Comparison of ENCODE assay signal across 9 mouse cellular contexts in genomic region chr2:33689880-33690462, GRCm38 (mm10). TPM values are rescaled to one million over a fixed set of nuclear protein-coding genes. Genes with fewer than 3 reads are reported as not detected.
A peak's percentile ranks its signal among the peaks of the same experiment; 100 is the strongest.
DNase-seq lines count a peak whose midpoint lies in the region; ATAC-seq and TF ChIP-seq lines count a peak whose summit lies in the region.
"Had no signal": no experiment of that assay in that cellular context is flagged by ENCODE, and none has a peak within 500 bp of the region (broad histone marks: within the 10 kb centered on the region; RNA-seq: fewer than 3 reads in every experiment).

No protein-coding gene starts in this region.

- H3K4me2 ChIP-seq in neural tube, embryonic 11.5 days (ENCODE audit: low read depth): no peak overlapping the region

- no peaks in the 10 kb centered on the region; the same call in 1 of the 2 replicates for H3K9me3 ChIP-seq in neural tube, embryonic 11.5 days (ENCODE audit: control insufficient read depth, low read length)

- no peak overlapping the region for H3K27ac ChIP-seq in cerebellum, adult 2 months (ENCODE audit: insufficient read depth, low read length)
- H3K27ac ChIP-seq in neural tube, embryonic 11.5 days (ENCODE audit: low read depth, low read length): no peak overlapping the region

- no peak for DNase-seq in cerebellum, adult 2 months
- DNase-seq in cerebellum, adult 8-10 months: no peak
- DNase-seq in lung, adult 2 months: no peak
- DNase-seq in lung, postnatal 25 days (ENCODE audit: low spot score): no peak
- peak; percentile 82 to 83 for DNase-seq in kidney, postnatal 4 days
- peak; percentile 70 for DNase-seq in neural tube, embryonic 11.5 days (ENCODE audit: low spot score)

- H3K4me3 ChIP-seq in cerebellum, adult 2 months (replicated peaks; ENCODE audit: insufficient read depth, low read depth, low read length): no peak overlapping the region
- H3K4me3 ChIP-seq in lung, adult 2 months (replicated peaks; ENCODE audit: extremely low read depth, low read depth, low read length): no peak overlapping the region
- no peak overlapping the region for H3K4me3 ChIP-seq in neural tube, embryonic 11.5 days (ENCODE audit: low read depth, low read length)

- ATAC-seq in common myeloid progenitor, adult 5-6 weeks (replicated peaks; ENCODE audit: low read depth, poor library complexity, severe bottlenecking): peak; percentile 54; the same call in 1 of the 2 replicates
- no peak for ATAC-seq in neural tube, embryonic 11.5 days (ENCODE audit: insufficient read depth, low FRiP score, low TSS enrichment)
- ATAC-seq in erythroid progenitor cell, adult 5-6 weeks (replicated peaks; ENCODE audit: low FRiP score, poor library complexity, severe bottlenecking): no peak

- no peak for TF ChIP-seq POLR2A in cerebellum, adult 2 months (IDR thresholded peaks at IDR 0.05; ENCODE audit: borderline replicate concordance, insufficient read depth, low read length)
- TF ChIP-seq POLR2A in lung, adult 2 months (IDR thresholded peaks at IDR 0.05; ENCODE audit: borderline replicate concordance, extremely low read depth, low read depth, low read length): no peak

- 34% methylated on average over 9 of the region's 9 CpGs for WGBS in cerebellum, adult 2 months
- 26% methylated on average over 9 of the region's 9 CpGs for WGBS in lung, adult 2 months
- WGBS in neural tube, embryonic 11.5 days: 34% methylated on average over 9 of the region's 9 CpGs

- no peaks in the 10 kb centered on the region for H3K36me3 ChIP-seq in neural tube, embryonic 11.5 days (ENCODE audit: control insufficient read depth, insufficient read depth, low read length)

- peak; percentile 57; the same call in 1 of the 2 replicates for TF ChIP-seq CTCF in cerebellum, adult 2 months (IDR thresholded peaks at IDR 0.05; ENCODE audit: borderline replicate concordance, insufficient read depth, low read depth, low read length)
- TF ChIP-seq CTCF in lung, adult 2 months (IDR thresholded peaks at IDR 0.05; ENCODE audit: insufficient read depth, low read length): peak; percentile 39; the same call in 1 of the 2 replicates

- no peaks in the 10 kb centered on the region; the same call in 1 of the 2 replicates for H3K27me3 ChIP-seq in cerebellum, adult 2 months (ENCODE audit: control insufficient read depth, insufficient read depth, low read length)
- no peaks in the 10 kb centered on the region for H3K27me3 ChIP-seq in neural tube, embryonic 11.5 days (ENCODE audit: control insufficient read depth, insufficient read depth, low read length)

- H3K4me1 ChIP-seq in cerebellum, adult 2 months (ENCODE audit: control insufficient read depth, insufficient read depth, low read length): no peaks in the 10 kb centered on the region; the same call in 1 of the 2 replicates
- H3K4me1 ChIP-seq in lung, adult 2 months (ENCODE audit: control insufficient read depth, insufficient read depth, low read length): no peaks in the 10 kb centered on the region
- H3K4me1 ChIP-seq in neural tube, embryonic 11.5 days (ENCODE audit: control insufficient read depth, insufficient read depth, low read length): no peaks in the 10 kb centered on the region

- no peak overlapping the region for H3K9ac ChIP-seq in neural tube, embryonic 11.5 days (ENCODE audit: low read length)

RNA-seq across cellular contexts. Expression of gene Lmx1b, which starts 49.7 kb away (rescaled TPM):
- polyA plus RNA-seq in cerebellum, adult 2 months (2012; rRNA removed): 0.84 and 0.93 TPM in 2 replicates
- 0.16 and 0.31 TPM in 2 replicates for polyA plus RNA-seq in lung, adult 2 months (2012; rRNA removed)
- not detected in 2 replicates for total RNA-seq in common myeloid progenitor, adult 5-6 weeks (2017)
- polyA plus RNA-seq in neural tube, embryonic 11.5 days (2014; fragmentation: Nextera tagmentation; extraction: Ambion mirVana): 1.6 and 1.7 TPM in 2 replicates
- not detected in 2 replicates for total RNA-seq in erythroid progenitor cell, adult 5-6 weeks (2015; ENCODE audit: low replicate concordance)
- total RNA-seq in erythroid progenitor cell, adult 5-6 weeks (2017; ENCODE audit: low replicate concordance): not detected in 2 replicates
- total RNA-seq: heart, postnatal 10 days had no signal

Comparison
In these comparisons a context has a peak if more than half of its experiments do, and no peak if none do; other contexts are left out.
1. DNase-seq: peak in kidney, postnatal 4 days (2 of 2) and neural tube, embryonic 11.5 days (single experiment); none in cerebellum, adult 2 months (0 of 2), cerebellum, adult 8-10 months (single experiment), lung, adult 2 months (single experiment) and lung, postnatal 25 days (single experiment).